Mouse (Mus musculus): ENCODE measurements around the gene Pmepa1.

- TF ChIP-seq GATA1 (IDR thresholded peaks at IDR 0.05; ENCODE audit: borderline replicate concordance, low read length), result no peak
- TF ChIP-seq FLI1 (IDR thresholded peaks at IDR 0.05; ENCODE audit: low read length), result no peak
Observed at GRCm38 (mm10) chr2:173248822-173249221, 27.5 kb downstream of the Pmepa1 start.
